In the genomic region with DNA sequence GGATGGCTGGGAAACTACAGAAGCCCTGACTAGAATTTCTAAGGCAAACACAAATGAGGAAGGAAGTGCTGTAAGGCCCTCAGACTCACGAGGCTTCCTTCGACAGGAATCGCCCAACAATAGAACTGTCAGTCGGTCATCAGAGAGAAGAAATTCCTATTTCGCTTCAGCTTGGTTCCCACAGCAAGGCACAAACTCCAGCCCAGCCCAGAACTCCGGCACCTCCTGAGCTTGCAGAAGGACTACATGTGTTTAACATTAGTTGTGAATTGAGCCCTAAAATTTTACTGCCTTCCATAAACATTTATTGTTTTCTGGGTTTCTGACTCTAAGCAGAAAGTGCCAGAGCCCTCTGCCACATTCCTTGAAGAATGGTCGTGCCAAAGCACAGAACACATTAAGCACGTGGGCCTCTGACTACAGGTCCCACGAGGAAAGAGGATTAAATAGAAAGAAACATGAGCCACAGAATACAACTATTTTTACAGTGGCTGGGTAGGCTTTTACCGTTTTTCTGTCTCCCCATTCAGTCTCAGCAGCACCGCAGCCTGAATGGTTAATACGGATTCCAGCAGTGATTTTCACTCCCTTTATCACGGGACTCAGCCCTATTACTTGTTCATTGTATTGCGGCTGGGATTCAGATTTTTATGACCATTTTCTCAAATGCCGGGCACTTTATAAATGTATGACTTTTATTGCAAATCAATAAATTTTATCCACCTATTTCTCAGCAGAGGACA, we compare ENCODE assay signal across 9 mouse cellular contexts.
A peak's percentile ranks its signal among the peaks of the same experiment; 100 is the strongest.
DNase-seq lines count a peak whose midpoint lies in the region; ATAC-seq and TF ChIP-seq lines count a peak whose summit lies in the region.
"Had no signal": no experiment of that assay in that cellular context is flagged by ENCODE, and none has a peak within 500 bp of the region (broad histone marks: within the 10 kb centered on the region; RNA-seq: fewer than 3 reads in every experiment).

No protein-coding gene starts in this region.

- H3K4me3 ChIP-seq in cerebellum, adult 2 months (replicated peaks; ENCODE audit: insufficient read depth, low read depth, low read length): no peak overlapping the region
- H3K4me3 ChIP-seq: layer of hippocampus, adult 2 months had no signal

- TF ChIP-seq CTCF in cerebellum, adult 2 months (IDR thresholded peaks at IDR 0.05; ENCODE audit: borderline replicate concordance, insufficient read depth, low read depth, low read length): no peak

- WGBS in large intestine, adult 2 months: 13% methylated on average over 15 of the region's 15 CpGs
- WGBS in cerebellum, adult 2 months: 36% methylated on average over 15 of the region's 15 CpGs

- H3K27ac ChIP-seq in cerebellum, adult 2 months (ENCODE audit: insufficient read depth, low read length): no peak overlapping the region
- H3K27ac ChIP-seq: layer of hippocampus, adult 2 months had no signal

- H3K27me3 ChIP-seq in cerebellum, adult 2 months (ENCODE audit: control insufficient read depth, insufficient read depth, low read length): no peaks in the 10 kb centered on the region; the same call in 1 of the 2 replicates

- peak; percentile 6 for DNase-seq in adrenal gland, adult 2 months
- DNase-seq in adrenal gland, postnatal 14 days: no peak
- peak; percentile 24 to 27 for DNase-seq in heart, postnatal 10 days
- peak; percentile 38 for DNase-seq in large intestine, adult 2 months (ENCODE audit: low read depth, low spot score)
- no peak for DNase-seq in cerebellum, adult 2 months
- DNase-seq in layer of hippocampus, adult 9-11 months: no peak

- no peaks in the 10 kb centered on the region for H3K4me1 ChIP-seq in cerebellum, adult 2 months (ENCODE audit: control insufficient read depth, insufficient read depth, low read length)

- no peak for TF ChIP-seq POLR2A in cerebellum, adult 2 months (IDR thresholded peaks at IDR 0.05; ENCODE audit: borderline replicate concordance, insufficient read depth, low read length)

- intact Hi-C loops in heart, postnatal 10 days (cut with DNase I): loop anchor here (5.0 kb wide), 1 partner anchor 44 kb away; no protein-coding TSS in a partner anchor

- ATAC-seq in common myeloid progenitor, adult 5-6 weeks (replicated peaks; ENCODE audit: low read depth, poor library complexity, severe bottlenecking): peak; percentile 32; the same call in 1 of the 2 replicates
- no peak for ATAC-seq in megakaryocyte-erythroid progenitor cell, adult 5-6 weeks (replicated peaks; ENCODE audit: low FRiP score, low TSS enrichment, poor library complexity, severe bottlenecking)

Comparison
In these comparisons a context has a peak if more than half of its experiments do, and no peak if none do; other contexts are left out.
1. DNase-seq: peak in adrenal gland, adult 2 months (single experiment), heart, postnatal 10 days (2 of 2) and large intestine, adult 2 months (single experiment); none in adrenal gland, postnatal 14 days (single experiment), cerebellum, adult 2 months (0 of 2) and layer of hippocampus, adult 9-11 months (single experiment).